Mouse (Mus musculus): ENCODE measurements around the gene Trappc12. TPM values are rescaled to one million over a fixed set of nuclear protein-coding genes. Genes with fewer than 3 reads are reported as not detected.

Gene Trappc12
- polyA plus RNA-seq, 1 experiment, result 49.4 TPM

DNA sequence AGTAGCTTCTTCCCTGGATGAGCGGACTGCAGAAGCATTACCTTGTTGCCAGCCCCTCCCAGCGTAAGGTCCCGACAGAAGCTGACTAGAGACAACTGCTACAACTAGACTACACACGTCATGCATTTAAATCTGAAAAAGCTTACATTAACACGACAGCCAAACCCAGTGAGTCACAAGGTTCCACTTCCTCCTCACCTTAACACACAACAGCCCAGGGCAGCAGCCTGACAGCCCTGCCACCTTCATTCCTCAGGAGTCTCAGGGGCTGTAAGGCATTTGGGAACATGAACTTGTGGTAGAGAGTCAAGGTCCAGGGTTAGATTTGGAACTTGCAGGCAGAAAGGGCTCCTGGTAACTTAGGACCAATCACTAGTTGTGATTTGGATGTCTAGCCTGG, 23.2 kb downstream of the Trappc12 start:
- no peak for DNase-seq
- Histone ChIP-seq H3K4me3 (replicated peaks; ENCODE audit: insufficient read depth, low read depth, low read length) (no peak overlapping the region), H3K27ac (ENCODE audit: insufficient read depth, low read length) (no peak overlapping the region), H3K4me1 (ENCODE audit: control insufficient read depth, insufficient read depth, low read length) (no peaks in the 10 kb centered on the region), H3K27me3 (ENCODE audit: control insufficient read depth, insufficient read depth, low read length) (no peaks in the 10 kb centered on the region)
- TF ChIP-seq CTCF (IDR thresholded peaks at IDR 0.05; ENCODE audit: borderline replicate concordance, insufficient read depth, low read depth, low read length) (no peak), POLR2A (IDR thresholded peaks at IDR 0.05; ENCODE audit: borderline replicate concordance, insufficient read depth, low read length) (no peak)
- 87% methylated on average over 5 of the region's 5 CpGs for WGBS

DNA sequence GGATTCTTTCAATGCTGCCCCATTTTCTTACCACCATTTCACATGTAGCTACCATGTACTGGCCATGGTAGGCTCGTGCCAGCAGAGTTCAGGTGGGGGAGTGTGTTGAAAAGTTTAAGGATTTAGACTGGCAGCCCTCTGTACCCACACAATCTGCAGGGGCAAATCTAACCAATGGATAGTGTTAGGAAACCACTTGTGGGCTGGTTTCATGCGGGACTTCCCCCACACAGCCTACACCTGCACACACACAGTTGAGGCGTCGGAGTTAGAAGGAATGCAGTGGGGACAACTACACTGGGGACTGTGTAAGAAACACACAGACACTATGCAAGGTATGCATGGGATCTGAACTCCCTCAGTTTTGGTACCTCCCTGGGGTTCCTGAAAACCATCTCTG, 24.1 kb downstream of the Trappc12 start:
- DNase-seq, result no peak
- TF ChIP-seq POLR2A (IDR thresholded peaks at IDR 0.05; ENCODE audit: borderline replicate concordance, insufficient read depth, low read length), result no peak
- TF ChIP-seq CTCF (IDR thresholded peaks at IDR 0.05; ENCODE audit: borderline replicate concordance, insufficient read depth, low read depth, low read length), result no peak
- Histone ChIP-seq H3K27ac (ENCODE audit: insufficient read depth, low read length) (no peak overlapping the region), H3K27me3 (ENCODE audit: control insufficient read depth, insufficient read depth, low read length) (no peaks in the 10 kb centered on the region), H3K4me1 (ENCODE audit: control insufficient read depth, insufficient read depth, low read length) (no peaks in the 10 kb centered on the region), H3K4me3 (replicated peaks; ENCODE audit: insufficient read depth, low read depth, low read length) (no peak overlapping the region)
- 93% methylated on average over 4 of the region's 4 CpGs for WGBS

DNA sequence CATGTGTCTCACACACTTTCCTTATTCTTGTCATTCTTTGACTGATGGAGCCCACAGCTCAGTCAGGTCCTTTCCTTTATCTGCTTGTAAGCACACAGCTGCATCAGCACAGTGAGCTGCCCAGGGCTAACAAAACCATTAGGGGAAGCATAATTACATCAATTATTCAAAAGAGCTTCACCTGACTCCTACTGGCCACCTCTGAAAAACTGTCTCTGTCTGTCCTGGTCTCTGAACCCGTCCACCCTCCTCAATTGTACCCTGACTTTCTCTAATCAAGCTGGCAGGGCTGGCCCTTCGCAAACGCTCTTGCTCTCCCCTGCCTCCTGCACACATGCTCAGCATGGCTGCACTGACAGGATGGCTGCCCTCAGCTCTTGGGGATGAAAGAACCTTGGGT, 25.9 kb downstream of the Trappc12 start:
- Histone ChIP-seq H3K4me1 (ENCODE audit: control insufficient read depth, insufficient read depth, low read length) (no peaks in the 10 kb centered on the region), H3K4me3 (replicated peaks; ENCODE audit: insufficient read depth, low read depth, low read length) (no peak overlapping the region), H3K27me3 (ENCODE audit: control insufficient read depth, insufficient read depth, low read length) (no peaks in the 10 kb centered on the region), H3K27ac (ENCODE audit: insufficient read depth, low read length) (no peak overlapping the region)
- DNase-seq, result no peak
- TF ChIP-seq CTCF (IDR thresholded peaks at IDR 0.05; ENCODE audit: borderline replicate concordance, insufficient read depth, low read depth, low read length) (no peak), POLR2A (IDR thresholded peaks at IDR 0.05; ENCODE audit: borderline replicate concordance, insufficient read depth, low read length) (no peak)
- WGBS, result 82% methylated on average over 3 of the region's 3 CpGs

DNA sequence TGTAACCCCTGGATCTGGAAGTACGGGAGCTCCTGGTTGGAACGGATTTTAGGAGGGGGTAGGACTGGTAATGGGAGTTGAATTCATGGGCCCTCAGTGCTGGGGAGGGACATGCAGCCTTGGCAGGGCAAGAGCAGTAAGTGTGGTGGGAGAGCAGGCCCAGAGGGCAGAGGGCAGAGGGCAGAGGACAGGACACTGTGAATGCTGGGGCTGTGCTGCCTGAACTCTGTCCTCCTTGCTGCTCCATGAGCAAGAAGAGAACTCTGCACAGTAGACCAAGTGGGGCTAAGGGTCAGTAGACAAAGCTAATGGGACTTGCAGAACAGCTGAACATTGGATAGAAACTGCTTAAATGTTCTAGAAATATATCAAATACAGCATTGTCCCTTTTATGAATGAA, 32.2 kb downstream of the Trappc12 start:
- no peak for DNase-seq
- WGBS, result 92% methylated on average over 2 of the region's 2 CpGs

DNA sequence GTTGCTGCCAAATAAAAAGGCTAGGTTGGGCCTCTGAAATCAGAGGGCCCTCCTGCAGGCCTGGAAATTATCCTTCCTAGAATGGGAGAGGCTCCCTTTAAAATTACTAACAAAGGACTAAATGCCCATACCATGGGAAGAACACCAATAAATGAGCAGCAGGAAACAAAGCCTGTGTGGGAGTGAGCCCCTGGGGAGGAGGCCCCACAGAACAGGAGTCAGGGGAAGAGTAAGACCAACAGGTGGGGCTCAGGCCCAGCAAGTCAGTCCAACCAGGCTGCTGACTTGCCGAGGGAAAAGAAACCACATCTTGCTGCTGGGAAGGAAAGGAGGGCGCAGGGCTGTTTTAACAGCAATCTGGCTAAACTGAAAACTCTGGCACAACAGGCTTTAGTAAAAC, 33.2 kb downstream of the Trappc12 start:
- H3K4me1 ChIP-seq (ENCODE audit: control insufficient read depth, insufficient read depth, low read length), result no peaks in the 10 kb centered on the region
- H3K27ac ChIP-seq (ENCODE audit: insufficient read depth, low read length), result no peak overlapping the region
- H3K4me3 ChIP-seq (replicated peaks; ENCODE audit: insufficient read depth, low read depth, low read length), result no peak overlapping the region
- H3K27me3 ChIP-seq (ENCODE audit: control insufficient read depth, insufficient read depth, low read length), result no peaks in the 10 kb centered on the region
- DNase-seq, result no peak
- WGBS, result 63% methylated on average over 2 of the region's 2 CpGs
- TF ChIP-seq CTCF (IDR thresholded peaks at IDR 0.05; ENCODE audit: borderline replicate concordance, insufficient read depth, low read depth, low read length) (no peak), POLR2A (IDR thresholded peaks at IDR 0.05; ENCODE audit: borderline replicate concordance, insufficient read depth, low read length) (no peak)

More for the DNA sequence above, 32.2 kb downstream of the Trappc12 start:
- no peak overlapping the region for H3K27ac ChIP-seq (ENCODE audit: insufficient read depth, low read length)
- no peaks in the 10 kb centered on the region for H3K27me3 ChIP-seq (ENCODE audit: control insufficient read depth, insufficient read depth, low read length)
- no peak for TF ChIP-seq POLR2A (IDR thresholded peaks at IDR 0.05; ENCODE audit: borderline replicate concordance, insufficient read depth, low read length)
- TF ChIP-seq CTCF (IDR thresholded peaks at IDR 0.05; ENCODE audit: borderline replicate concordance, insufficient read depth, low read depth, low read length), result no peak
- H3K4me1 ChIP-seq (ENCODE audit: control insufficient read depth, insufficient read depth, low read length), result no peaks in the 10 kb centered on the region
- no peak overlapping the region for H3K4me3 ChIP-seq (replicated peaks; ENCODE audit: insufficient read depth, low read depth, low read length)

DNA sequence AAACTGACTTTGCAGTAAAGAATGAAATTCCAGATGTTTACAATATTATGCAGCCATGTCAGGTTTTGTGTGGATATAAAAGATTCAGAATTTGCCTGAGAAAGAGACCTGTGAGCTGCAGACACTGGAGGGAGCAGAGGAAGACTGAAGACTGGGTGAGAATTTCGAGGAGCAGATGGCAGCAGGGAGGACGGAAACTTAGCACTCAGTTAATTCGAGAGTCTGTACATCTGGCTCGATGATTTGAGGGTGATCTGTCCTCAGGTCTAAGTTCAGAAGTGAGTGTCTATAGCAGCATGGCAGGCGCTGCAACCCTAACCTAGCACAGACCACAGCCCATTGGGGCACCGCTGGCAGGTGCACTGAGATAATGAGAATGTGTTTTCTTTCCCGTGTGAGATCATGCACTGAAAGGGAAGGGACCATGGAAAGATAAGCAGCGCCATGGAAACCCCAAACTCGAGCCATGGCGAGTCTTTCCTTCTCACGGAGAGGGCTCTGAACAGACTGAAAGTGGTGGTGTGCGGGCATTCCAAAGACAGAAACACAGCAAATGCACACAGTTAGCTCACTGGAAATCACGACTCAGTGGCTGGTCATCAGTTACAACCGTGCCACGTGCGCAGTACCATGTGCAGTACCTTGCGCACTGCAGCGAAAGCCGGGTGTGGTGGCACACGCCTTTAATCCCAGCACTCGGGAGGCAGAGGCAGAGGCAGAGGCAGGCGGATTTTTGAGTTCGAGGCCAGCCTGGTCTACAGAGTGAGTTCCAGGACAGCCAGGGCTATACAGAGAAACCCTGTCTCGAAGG, 35.2 kb downstream of the Trappc12 start:
- H3K27ac ChIP-seq (ENCODE audit: insufficient read depth, low read length), result no peak overlapping the region
- no peaks in the 10 kb centered on the region for H3K4me1 ChIP-seq (ENCODE audit: control insufficient read depth, insufficient read depth, low read length)
- DNase-seq, result no peak
- no peak overlapping the region for H3K4me3 ChIP-seq (replicated peaks; ENCODE audit: insufficient read depth, low read depth, low read length)
- no peaks in the 10 kb centered on the region for H3K27me3 ChIP-seq (ENCODE audit: control insufficient read depth, insufficient read depth, low read length)
- WGBS, result 86% methylated on average over 24 of the region's 24 CpGs
- TF ChIP-seq POLR2A (IDR thresholded peaks at IDR 0.05; ENCODE audit: borderline replicate concordance, insufficient read depth, low read length), result no peak
- no peak for TF ChIP-seq CTCF (IDR thresholded peaks at IDR 0.05; ENCODE audit: borderline replicate concordance, insufficient read depth, low read depth, low read length)

DNA sequence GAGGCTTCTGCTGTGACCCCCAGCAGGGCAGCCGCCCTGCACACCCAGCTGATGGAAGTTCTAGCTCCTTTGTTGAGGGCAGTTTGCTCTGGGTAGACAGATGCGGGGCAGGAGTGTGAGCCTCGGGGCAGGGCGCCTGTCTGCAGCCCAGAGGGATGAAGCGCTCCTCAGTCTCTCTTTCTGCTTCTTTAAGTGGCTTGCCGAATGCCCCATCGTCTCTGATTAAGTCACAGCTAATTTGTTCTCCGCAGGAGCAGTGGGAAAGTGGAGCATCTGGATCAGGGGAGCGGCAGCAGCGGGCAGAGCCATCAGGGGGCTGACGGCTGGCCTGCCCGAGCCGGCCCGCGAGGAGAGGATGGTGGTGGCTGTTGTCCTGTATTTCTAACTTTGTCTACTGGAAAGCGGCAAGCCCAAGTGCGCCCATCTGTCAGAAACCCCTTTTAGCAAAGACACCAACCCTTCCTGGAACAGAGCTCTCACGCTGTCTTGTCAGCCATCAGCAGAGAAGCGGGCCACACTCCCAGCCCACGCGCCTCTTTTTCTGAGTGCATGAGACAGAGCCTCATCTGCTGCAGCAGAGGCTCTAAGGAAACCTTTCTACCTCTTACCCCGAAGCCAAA, 39.6 kb downstream of the Trappc12 start:
- H3K27ac ChIP-seq (ENCODE audit: insufficient read depth, low read length), result no peak overlapping the region
- 44% methylated on average over 22 of the region's 22 CpGs for WGBS
- DNase-seq, result no peak
- TF ChIP-seq POLR2A (IDR thresholded peaks at IDR 0.05; ENCODE audit: borderline replicate concordance, insufficient read depth, low read length), result no peak
- TF ChIP-seq CTCF (IDR thresholded peaks at IDR 0.05; ENCODE audit: borderline replicate concordance, insufficient read depth, low read depth, low read length), result no peak
- no peaks in the 10 kb centered on the region for H3K27me3 ChIP-seq (ENCODE audit: control insufficient read depth, insufficient read depth, low read length)
- H3K4me3 ChIP-seq (replicated peaks; ENCODE audit: insufficient read depth, low read depth, low read length), result no peak overlapping the region
- H3K4me1 ChIP-seq (ENCODE audit: control insufficient read depth, insufficient read depth, low read length), result no peaks in the 10 kb centered on the region

DNA sequence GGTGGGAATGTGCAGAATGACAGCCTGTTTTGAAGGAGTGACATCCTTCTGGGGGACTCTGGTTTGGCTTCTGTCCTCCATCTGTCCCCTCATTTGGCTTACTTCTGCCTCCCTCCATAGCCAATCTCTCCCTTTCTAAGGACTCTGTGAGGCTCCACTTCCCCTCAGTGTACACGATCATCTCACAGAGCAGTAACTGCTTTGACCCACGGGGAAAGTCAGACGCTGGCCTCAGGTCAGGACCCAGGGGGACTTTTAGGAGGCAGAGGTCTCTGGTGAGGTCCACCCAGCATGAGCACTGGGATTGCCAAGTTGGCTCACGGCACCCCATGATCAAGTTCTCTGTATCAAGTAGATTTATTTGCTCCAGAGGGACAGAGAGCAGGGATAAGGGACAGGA, 42.1 kb downstream of the Trappc12 start:
- Histone ChIP-seq H3K4me1 (ENCODE audit: control insufficient read depth, insufficient read depth, low read length) (peaks cover 5% of the 10 kb centered on the region; the same call in 1 of the 2 replicates), H3K27ac (ENCODE audit: insufficient read depth, low read length) (no peak overlapping the region), H3K27me3 (ENCODE audit: control insufficient read depth, insufficient read depth, low read length) (no peaks in the 10 kb centered on the region), H3K4me3 (replicated peaks; ENCODE audit: insufficient read depth, low read depth, low read length) (no peak overlapping the region)
- TF ChIP-seq CTCF (IDR thresholded peaks at IDR 0.05; ENCODE audit: borderline replicate concordance, insufficient read depth, low read depth, low read length), result no peak
- no peak for TF ChIP-seq POLR2A (IDR thresholded peaks at IDR 0.05; ENCODE audit: borderline replicate concordance, insufficient read depth, low read length)
- DNase-seq, result no peak
- 63% methylated on average over 4 of the region's 4 CpGs for WGBS

Data from cerebellum, adult 2 months (tissue).